Mouse (Mus musculus) liver, embryonic 13.5 days (tissue): ENCODE measurements around the gene Cap1. TPM values are rescaled to one million over a fixed set of nuclear protein-coding genes. Genes with fewer than 3 reads are reported as not detected.

ENCODE experiments used
- ATAC-seq: fragments of 200-750 bp; cut with Nextera tagmentation; 2 replicates; pipeline ENCODE4 v1.8.0; 2017; ENCODE audit warnings: low read depth, mild to moderate bottlenecking, moderate number of reproducible peaks, moderate library complexity
- DNase-seq: peaks from one replicate; pipeline ENCODE4 v3.0.0; 2022
- H3K27ac ChIP-seq: fragments of 300-500 bp; sonication (generic); 2 replicates; pipeline ENCODE4 v1.5.1; 2015; ENCODE audit warnings: moderate library complexity, mild to moderate bottlenecking, inconsistent platforms
- H3K27me3 ChIP-seq: fragments of 300-500 bp; sonication (generic); 2 replicates; pipeline ENCODE4 v1.6.1; 2015; ENCODE audit warnings: mild to moderate bottlenecking, inconsistent platforms
- H3K36me3 ChIP-seq: fragments of 300-500 bp; sonication (generic); 2 replicates; pipeline ENCODE4 v1.6.1; 2015; ENCODE audit warnings: mild to moderate bottlenecking, inconsistent platforms
- H3K4me1 ChIP-seq: fragments of 300-500 bp; sonication (generic); replicated peaks from 2 replicates; pipeline ENCODE4 v1.6.1; 2015; ENCODE audit warnings: inconsistent platforms
- H3K4me2 ChIP-seq: fragments of 300-500 bp; sonication (generic); 2 replicates; pipeline ENCODE4 v1.6.1; 2015; ENCODE audit warnings: inconsistent platforms, mild to moderate bottlenecking, moderate library complexity
- H3K4me3 ChIP-seq: fragments of 300-500 bp; sonication (generic); replicated peaks from 2 replicates; pipeline ENCODE4 v1.5.1; 2015; ENCODE audit warnings: mild to moderate bottlenecking, inconsistent platforms
- H3K9ac ChIP-seq: fragments of 300-500 bp; sonication (generic); 2 replicates; pipeline ENCODE4 v1.6.1; 2015; ENCODE audit warnings: mild to moderate bottlenecking, inconsistent platforms
- H3K9me3 ChIP-seq: fragments of 300-500 bp; sonication (generic); replicated peaks from 2 replicates; pipeline ENCODE4 v1.6.1; 2016; ENCODE audit warnings: inconsistent platforms
- WGBS: fragments of 180-500 bp; shearing (Covaris S2); methylation state at CpG from one replicate; pipeline ENCODE4 v1.1.7; 2015; ENCODE audit not compliant: insufficient replicate concordance; 5-methylcytosine and 5-hydroxymethylcytosine counted together
- polyA plus RNA-seq: library from polyadenylated mRNA; unstranded; fragments of >200 nt; fragmentation: Nextera tagmentation; extraction: Ambion mirVana; gene quantifications from 2 replicates; pipeline ENCODE4 v1.2.1, GENCODE M21; 2015

Gene Cap1
- polyA plus RNA-seq, 1 experiment from 2014 or later = 29.1 TPM

DNA sequence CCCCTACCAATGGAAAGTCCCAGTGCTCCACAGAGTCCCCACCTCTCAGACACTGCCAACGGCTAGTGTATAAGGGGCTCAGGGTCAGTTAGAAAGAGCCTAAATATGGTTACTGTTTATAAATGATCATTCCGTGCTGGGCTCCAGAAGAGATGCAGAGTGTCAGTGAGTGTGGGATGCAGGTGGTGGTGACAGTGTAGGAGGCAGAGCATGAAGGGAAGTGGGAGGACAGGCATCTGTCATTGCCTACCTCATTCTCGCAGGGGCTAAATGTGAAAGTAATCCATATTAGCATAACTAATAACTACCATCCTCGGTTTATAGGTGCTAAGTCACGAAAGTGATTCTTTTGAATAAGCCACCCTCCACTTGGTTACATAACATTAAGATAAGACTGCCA, 15.1 kb downstream of the Cap1 start:
- no peak for ATAC-seq
- Histone ChIP-seq H3K27me3 (no peaks in the 10 kb centered on the region), H3K4me3 (no peak overlapping the region), H3K9me3 (no peaks in the 10 kb centered on the region), H3K9ac (no peak overlapping the region), H3K36me3 (peaks cover 57% of the 10 kb centered on the region), H3K4me2 (no peak overlapping the region), H3K27ac (no peak overlapping the region), H3K4me1 (peaks cover 46% of the 10 kb centered on the region)
- WGBS = 68% methylated on average over 5 of the region's 5 CpGs
- no peak for DNase-seq

DNA sequence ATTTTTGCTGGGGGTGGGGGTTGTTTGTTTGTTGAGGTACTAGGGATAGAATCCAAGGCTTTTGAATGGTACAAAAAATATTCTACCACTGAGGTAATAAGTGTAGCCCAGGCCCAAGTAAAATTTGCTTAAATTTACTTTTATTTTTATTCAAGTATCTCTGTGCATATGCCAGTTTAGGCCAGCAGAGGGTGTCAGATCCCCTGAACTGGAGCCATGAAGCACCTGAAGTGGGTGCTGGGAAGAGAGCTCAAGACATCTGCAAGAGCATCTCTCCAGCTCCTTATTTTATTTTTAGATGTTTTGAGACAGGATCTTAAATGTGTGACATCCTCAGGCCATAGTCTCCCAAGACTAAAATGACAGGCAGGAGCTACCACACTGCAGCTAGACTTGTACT, 15.8 kb downstream of the Cap1 start:
- Histone ChIP-seq H3K36me3 (peaks cover 64% of the 10 kb centered on the region), H3K4me2 (no peak overlapping the region), H3K9me3 (no peaks in the 10 kb centered on the region), H3K27me3 (no peaks in the 10 kb centered on the region), H3K4me1 (peaks cover 38% of the 10 kb centered on the region), H3K27ac (no peak overlapping the region), H3K4me3 (no peak overlapping the region), H3K9ac (no peak overlapping the region)
- DNase-seq = no peak
- no peak for ATAC-seq

DNA sequence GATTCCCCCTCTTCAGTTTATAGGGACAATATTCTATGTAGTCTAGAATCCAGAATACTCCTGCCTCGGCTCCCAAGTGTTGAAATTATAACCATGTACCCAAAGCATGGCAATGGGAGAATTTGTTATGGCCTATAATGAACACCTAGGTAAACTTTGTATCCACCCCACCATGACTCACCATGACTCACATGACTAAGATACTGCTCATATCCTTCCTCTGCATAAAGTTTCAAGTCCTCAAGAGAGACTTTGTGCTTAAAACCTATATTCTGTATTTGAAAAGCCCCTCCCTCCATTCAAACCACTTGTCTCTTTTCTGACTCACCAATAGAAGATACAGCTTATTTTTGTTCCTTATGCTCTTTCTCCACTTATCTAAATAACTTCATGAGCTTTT, 17.8 kb downstream of the Cap1 start:
- no peaks in the 10 kb centered on the region for H3K27me3 ChIP-seq
- no peaks in the 10 kb centered on the region for H3K9me3 ChIP-seq
- 81% methylated on average over 1 of the region's 1 CpGs for WGBS
- ATAC-seq (no peak), DNase-seq (no peak)
- H3K4me2 ChIP-seq = no peak overlapping the region
- H3K4me1 ChIP-seq = peaks cover 19% of the 10 kb centered on the region
- peaks cover 82% of the 10 kb centered on the region for H3K36me3 ChIP-seq
- H3K9ac ChIP-seq = no peak overlapping the region
- no peak overlapping the region for H3K27ac ChIP-seq
- no peak overlapping the region for H3K4me3 ChIP-seq

DNA sequence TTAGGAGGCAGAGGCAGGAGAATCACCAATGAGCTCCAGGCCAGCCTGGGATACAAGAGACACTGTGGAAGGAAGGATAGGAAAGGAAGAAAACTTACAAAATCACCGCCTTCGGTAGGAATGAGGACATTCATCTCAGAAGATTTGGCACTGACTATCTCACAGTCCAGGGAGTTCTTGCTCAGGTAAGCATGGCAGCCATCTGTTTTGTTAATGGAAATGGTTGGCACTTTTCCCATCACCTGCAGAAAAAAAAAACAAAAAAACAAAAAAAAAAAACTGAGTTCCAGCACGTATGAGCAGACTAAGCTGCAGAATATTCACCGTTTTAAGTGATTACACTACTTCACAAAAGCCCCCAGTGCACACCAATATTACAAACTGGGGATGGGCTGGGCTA, 24.0 kb downstream of the Cap1 start:
- Histone ChIP-seq H3K4me2 (no peak overlapping the region), H3K9ac (no peak overlapping the region), H3K36me3 (peaks cover 84% of the 10 kb centered on the region), H3K4me1 (no peaks in the 10 kb centered on the region), H3K4me3 (no peak overlapping the region), H3K27me3 (no peaks in the 10 kb centered on the region), H3K9me3 (no peaks in the 10 kb centered on the region), H3K27ac (no peak overlapping the region)
- WGBS = 87% methylated on average over 4 of the region's 4 CpGs
- ATAC-seq = no peak
- no peak for DNase-seq

DNA sequence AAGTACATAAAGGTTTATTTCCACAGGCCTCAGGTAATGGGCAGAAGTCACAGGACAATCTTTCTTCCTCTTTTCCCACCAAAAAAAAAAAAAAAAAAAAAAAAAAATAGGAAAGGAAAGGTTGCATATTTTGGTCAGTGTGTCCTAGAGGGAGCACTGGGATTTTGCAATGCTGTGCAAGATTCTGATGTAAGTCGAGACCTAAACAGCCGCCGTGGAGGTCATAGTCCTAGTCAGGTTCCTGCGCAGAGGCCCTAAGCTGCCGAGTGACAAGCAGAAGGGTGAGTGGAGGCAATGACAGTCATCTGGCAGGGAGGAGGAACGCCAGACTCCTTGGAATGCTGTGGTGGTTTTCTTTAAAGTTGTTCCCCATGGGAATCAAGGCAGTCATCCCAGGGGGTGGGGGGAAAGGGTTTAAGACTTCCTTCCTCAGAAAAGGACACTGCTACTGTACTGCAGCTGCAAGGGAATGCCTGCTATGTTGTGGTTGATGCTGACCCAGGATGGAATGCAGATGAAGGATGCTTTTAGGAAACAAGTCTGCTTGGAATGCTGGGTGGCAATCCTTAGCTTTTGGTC, 26.7 kb downstream of the Cap1 start:
- WGBS = 68% methylated on average over 6 of the region's 6 CpGs
- Histone ChIP-seq H3K9ac (no peak overlapping the region), H3K36me3 (peaks cover 71% of the 10 kb centered on the region), H3K9me3 (no peaks in the 10 kb centered on the region), H3K4me1 (no peaks in the 10 kb centered on the region), H3K4me2 (no peak overlapping the region), H3K27ac (no peak overlapping the region), H3K27me3 (no peaks in the 10 kb centered on the region), H3K4me3 (no peak overlapping the region)
- DNase-seq (no peak), ATAC-seq (no peak)

GRCm38 (mm10) chr4:122857909-122858308, 27.9 kb downstream of the Cap1 start:
- Histone ChIP-seq H3K36me3 (peaks cover 63% of the 10 kb centered on the region), H3K4me2 (no peak overlapping the region), H3K9ac (no peak overlapping the region), H3K27me3 (no peaks in the 10 kb centered on the region), H3K4me1 (no peaks in the 10 kb centered on the region), H3K9me3 (no peaks in the 10 kb centered on the region), H3K4me3 (no peak overlapping the region), H3K27ac (no peak overlapping the region)
- WGBS = 60% methylated on average over 2 of the region's 2 CpGs
- no peak for DNase-seq
- ATAC-seq = no peak

DNA sequence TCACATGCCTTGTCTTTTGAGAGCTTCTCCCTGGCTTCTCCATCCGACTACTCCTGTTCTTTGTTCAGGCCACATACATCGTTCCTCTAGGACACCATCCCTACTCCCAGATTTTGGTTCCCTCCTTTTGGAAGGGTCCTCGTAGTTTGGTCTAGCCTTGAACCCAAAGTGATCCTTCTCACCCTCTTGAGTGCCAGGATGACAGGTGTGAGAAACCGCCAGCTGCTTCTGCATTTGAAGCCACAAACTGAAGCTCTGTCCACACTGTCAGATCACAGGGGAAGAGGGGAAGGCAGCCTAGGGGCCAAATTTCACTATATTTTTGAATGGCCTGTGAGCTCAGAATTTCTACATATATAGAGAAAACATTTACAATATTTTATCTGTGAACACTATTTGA, 31.1 kb downstream of the Cap1 start:
- Histone ChIP-seq H3K4me1 (no peaks in the 10 kb centered on the region), H3K27me3 (no peaks in the 10 kb centered on the region), H3K27ac (no peak overlapping the region), H3K9ac (no peak overlapping the region), H3K36me3 (peaks cover 42% of the 10 kb centered on the region), H3K9me3 (no peaks in the 10 kb centered on the region), H3K4me3 (no peak overlapping the region), H3K4me2 (no peak overlapping the region)
- 72% methylated on average over 4 of the region's 4 CpGs for WGBS
- no peak for DNase-seq
- no peak for ATAC-seq

DNA sequence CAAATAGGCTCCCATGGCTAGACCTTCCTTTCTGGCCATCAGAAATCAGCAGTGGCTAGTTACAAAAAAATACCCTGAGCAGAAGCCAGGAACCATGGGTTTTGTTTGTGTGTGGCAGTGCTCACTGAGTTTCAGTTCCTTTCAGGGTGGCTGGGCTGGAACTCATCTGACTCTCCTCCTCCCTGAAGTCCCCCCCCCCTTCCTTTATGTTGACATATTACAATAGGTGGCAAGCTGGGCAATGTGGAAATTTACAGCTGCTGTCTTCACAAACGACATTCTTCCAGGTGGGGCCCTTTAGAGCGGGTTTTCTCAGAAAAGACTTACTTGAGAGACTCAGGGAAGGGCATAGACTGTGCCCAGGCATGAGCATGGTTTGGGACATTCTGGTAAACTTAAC, 32.2 kb downstream of the Cap1 start:
- no peak overlapping the region for H3K9ac ChIP-seq
- H3K4me1 ChIP-seq = 0 out of 2 replicates have a peak, but pooled peaks cover 3% of the 10 kb centered on the region
- peaks cover 44% of the 10 kb centered on the region for H3K36me3 ChIP-seq
- ATAC-seq = no peak
- no peak for DNase-seq
- WGBS = 44% methylated on average over 2 of the region's 2 CpGs
- H3K4me3 ChIP-seq = no peak overlapping the region
- no peak overlapping the region for H3K27ac ChIP-seq
- no peaks in the 10 kb centered on the region for H3K9me3 ChIP-seq
- H3K4me2 ChIP-seq = no peak overlapping the region
- no peaks in the 10 kb centered on the region for H3K27me3 ChIP-seq

DNA sequence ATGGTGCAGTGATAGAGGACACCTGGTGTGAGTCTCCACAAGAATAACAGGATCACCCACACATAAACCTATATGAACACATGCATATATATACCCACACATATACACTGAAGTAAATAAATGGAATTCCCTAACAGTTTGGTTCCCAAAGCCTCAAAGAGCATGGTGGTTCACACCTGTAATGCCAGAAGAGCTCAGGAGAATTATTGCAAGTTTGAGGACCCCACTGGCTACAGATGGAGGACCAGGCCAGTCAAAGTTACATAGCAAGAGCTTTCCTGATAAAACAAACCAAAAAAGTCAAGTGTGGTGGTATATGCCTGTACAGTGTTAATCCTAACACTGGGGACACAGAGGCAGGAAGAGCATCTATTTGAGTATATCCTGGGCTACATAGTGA, 34.3 kb downstream of the Cap1 start:
- Histone ChIP-seq H3K4me1 (0 out of 2 replicates have a peak, but pooled peaks cover 3% of the 10 kb centered on the region), H3K9ac (no peak overlapping the region), H3K9me3 (no peaks in the 10 kb centered on the region), H3K4me2 (no peak overlapping the region), H3K27me3 (no peaks in the 10 kb centered on the region), H3K36me3 (peaks cover 36% of the 10 kb centered on the region), H3K4me3 (no peak overlapping the region), H3K27ac (no peak overlapping the region)
- ATAC-seq (no peak), DNase-seq (no peak)

DNA sequence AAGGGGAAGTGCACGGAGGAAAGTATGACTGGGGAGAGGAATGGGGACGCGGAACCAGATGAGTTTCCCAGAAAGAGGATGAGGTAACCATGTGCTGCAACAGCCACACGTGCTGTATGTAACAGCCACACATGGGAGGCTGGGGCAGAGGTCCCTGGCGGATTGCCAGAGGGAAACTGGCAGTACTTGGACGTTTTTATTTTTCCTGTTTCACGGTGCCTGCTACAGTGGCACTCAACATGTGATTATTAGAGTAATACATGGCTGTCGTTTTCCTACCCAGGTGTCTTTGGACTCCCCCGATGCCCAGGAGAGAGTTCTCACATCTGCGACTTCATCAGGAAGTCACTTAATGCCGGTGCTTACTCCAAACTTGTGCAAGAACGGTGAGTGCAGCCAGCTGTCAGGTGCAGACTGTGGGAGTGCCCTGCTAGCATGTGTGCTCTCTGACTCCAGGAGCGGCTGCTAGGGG, 37.7 kb downstream of the Cap1 start:
- WGBS = 55% methylated on average over 13 of the region's 13 CpGs
- no peak for DNase-seq
- peaks cover 43% of the 10 kb centered on the region for H3K36me3 ChIP-seq
- ATAC-seq = peak; percentile 23; the same call in 1 of the 2 replicates
- H3K27ac ChIP-seq = no peak overlapping the region
- 0 out of 2 replicates have a peak, but pooled peaks cover 3% of the 10 kb centered on the region for H3K4me1 ChIP-seq
- no peak overlapping the region for H3K4me3 ChIP-seq
- H3K27me3 ChIP-seq = no peaks in the 10 kb centered on the region
- no peaks in the 10 kb centered on the region for H3K9me3 ChIP-seq
- no peak overlapping the region for H3K9ac ChIP-seq
- no peak overlapping the region for H3K4me2 ChIP-seq

DNA sequence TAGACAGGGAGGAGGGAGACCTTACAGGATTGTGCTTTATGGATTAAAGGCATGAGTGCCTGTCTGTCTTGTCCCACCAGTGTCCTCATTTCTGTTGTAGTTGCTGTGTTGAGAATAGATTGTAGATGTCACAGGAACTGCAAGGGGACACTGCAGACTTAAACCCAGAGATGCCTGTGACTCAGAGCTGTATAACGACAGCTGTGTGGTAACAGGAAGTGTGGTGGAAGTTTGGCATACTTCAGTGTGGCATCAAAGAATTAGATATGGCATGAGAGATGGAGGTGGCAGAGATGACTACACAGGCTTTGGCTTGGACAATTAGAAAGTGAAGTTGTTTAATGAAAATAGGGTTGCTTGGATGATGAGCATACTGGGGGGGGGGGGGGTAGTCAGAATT, 47.4 kb downstream of the Cap1 start:
- H3K9ac ChIP-seq = no peak overlapping the region
- whole genome bisulfite sequencing = 25% methylated on average over 1 of the region's 1 CpGs
- H3K4me3 ChIP-seq = no peak overlapping the region
- no peaks in the 10 kb centered on the region for H3K27me3 ChIP-seq
- no peak overlapping the region for H3K4me2 ChIP-seq
- H3K9me3 ChIP-seq = no peaks in the 10 kb centered on the region
- H3K36me3 ChIP-seq = peaks cover 6% of the 10 kb centered on the region
- no peak for DNase-seq
- no peak overlapping the region for H3K27ac ChIP-seq
- peaks cover 25% of the 10 kb centered on the region for H3K4me1 ChIP-seq
- no peak for ATAC-seq

DNA sequence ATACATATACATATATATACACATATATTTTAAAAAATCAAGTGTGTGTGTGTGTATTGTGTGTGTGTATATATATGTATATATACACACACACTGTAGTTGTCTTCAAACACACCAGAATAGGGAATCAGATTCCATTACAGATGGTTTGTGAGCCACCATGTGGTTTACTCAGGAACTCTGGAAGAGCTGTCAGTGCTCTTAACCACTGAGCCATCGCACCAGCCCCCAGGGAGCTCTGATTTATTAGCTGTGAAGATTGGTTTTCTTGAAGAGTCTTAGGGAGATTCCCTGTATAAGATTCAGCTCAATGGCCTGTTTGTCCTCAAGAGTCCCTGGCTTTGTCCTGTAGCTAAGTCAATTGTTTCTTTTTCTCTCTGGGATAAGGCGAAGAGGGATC, 47.9 kb downstream of the Cap1 start:
- 77% methylated on average over 2 of the region's 2 CpGs for WGBS
- Histone ChIP-seq H3K4me2 (no peak overlapping the region), H3K27ac (no peak overlapping the region), H3K9ac (no peak overlapping the region), H3K36me3 (peaks cover 6% of the 10 kb centered on the region), H3K27me3 (no peaks in the 10 kb centered on the region), H3K4me3 (no peak overlapping the region), H3K9me3 (no peaks in the 10 kb centered on the region), H3K4me1 (peaks cover 25% of the 10 kb centered on the region)
- DNase-seq (no peak), ATAC-seq (no peak)
